Mouse (Mus musculus): ENCODE data around the gene Pfkfb3. TPM values are rescaled to one million over a fixed set of nuclear protein-coding genes. Genes with fewer than 3 reads are reported as not detected.

Pfkfb3 gene
- total RNA-seq, 2 experiments from 2014 or later = 46.4 to 185 TPM

- no peak for DNase-seq
These were observed 51.6 kb downstream of the Pfkfb3 start for GRCm38 (mm10) chr2:11502255-11502765.

DNA sequence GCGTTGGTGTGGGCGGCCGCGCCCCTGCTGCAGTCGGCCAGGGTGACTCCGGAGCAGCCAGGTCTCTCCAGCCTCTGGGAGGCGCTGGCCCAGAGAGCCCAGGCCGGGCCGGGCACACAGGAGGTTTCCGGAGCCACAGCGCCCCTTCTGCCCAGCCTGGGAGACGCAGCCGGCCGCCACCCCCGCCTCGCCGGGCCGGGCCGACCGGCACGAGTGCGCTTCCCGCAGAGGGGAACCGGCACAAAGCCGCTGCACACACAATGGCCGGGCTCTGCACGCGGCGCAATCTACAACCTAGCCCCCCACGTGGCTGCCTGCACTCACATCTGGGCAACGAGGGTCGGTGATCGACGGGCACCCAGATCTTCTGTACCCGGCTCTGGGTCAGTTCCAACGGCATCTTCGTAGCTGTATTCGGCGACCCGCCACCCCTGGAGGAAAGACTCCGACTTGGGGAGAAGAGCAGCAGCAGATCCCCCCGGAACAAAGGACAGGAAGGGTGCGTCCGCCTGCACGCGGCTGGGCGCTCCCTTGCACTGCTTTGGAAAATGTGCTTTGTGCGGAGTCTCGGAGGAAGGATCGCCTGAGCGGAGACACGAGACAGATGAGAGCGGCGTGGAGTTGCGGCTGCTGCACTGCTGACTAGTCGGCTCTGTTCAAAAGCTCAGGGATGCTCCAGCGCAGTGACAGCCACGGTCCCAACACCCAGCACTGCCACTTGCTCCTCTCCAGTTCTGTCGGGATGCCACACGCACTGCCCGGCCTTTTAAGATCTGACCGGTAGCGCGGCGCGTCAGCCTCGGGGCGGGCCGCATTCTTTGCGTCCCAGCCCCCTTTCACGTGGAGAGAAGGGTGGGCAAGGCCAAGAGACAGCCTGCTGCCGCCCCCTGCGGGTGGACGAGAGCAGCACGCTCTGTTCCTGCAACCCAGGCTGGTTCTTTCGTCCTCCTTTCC, 52.3 kb downstream of the Pfkfb3 start:
- peak; percentile 91 for DNase-seq

DNA sequence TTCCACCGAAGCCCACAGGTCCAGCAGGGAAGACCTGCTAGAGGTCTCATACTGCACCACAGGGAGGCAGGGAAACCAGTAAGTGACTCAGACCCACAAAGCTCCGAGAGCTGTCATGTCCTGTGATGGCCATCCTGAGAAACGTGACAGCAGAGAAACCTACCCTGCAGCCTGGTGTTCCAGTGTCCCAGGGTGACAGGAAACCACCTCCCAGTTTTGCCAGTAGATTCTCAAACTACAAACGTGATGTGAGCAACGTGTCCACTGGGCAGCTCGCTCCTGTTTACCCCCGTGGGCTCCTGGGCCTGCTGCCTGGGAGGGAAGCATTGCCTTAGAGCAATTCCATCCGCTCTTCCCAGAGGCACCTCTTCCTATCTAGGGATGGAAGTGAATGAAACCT, 53.2 kb downstream of the Pfkfb3 start:
- DNase-seq = no peak

DNA sequence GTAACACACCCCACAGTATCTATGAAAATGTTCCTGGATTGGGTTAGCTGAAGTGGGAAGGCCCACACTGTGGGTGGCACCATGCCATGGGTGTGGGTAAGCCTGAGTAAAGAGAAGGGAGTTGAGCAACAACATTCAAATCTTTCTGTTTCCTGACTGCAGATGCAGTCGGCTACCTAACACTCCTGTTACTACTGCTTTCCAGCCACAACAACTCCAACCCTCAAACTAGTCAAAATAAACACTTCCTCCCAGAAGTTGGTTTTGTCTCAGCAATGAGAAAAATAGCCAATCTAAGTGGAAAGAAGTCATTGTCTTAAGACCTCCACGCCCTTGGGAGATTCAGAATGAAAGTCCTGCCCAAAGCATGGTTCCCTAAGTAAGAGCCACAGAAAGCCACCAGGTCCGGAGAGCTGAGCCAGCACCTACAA, 57.3 kb downstream of the Pfkfb3 start:
- DNase-seq = peak; percentile 28

DNA sequence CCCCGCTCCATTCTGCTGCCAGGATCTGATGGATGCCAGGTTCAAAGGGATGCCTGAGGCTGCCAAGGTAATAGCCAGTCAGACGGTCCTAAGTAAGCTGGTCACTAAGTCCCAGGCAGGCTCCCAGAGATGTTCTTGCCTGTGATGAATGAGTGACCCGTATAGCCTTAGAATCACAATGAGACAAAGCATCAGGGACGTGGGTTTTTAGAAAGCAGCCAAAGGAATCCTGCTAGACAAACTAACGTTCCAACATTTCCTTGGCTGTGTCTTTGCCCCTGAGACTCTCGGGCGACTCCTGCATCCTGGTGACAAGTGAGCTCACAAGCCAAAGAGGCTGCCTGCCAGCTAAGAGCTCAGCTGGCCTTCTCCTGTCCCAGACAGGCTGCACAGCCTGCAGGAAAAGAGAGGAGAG, 59.0 kb downstream of the Pfkfb3 start:
- peak; percentile 71 for DNase-seq

DNA sequence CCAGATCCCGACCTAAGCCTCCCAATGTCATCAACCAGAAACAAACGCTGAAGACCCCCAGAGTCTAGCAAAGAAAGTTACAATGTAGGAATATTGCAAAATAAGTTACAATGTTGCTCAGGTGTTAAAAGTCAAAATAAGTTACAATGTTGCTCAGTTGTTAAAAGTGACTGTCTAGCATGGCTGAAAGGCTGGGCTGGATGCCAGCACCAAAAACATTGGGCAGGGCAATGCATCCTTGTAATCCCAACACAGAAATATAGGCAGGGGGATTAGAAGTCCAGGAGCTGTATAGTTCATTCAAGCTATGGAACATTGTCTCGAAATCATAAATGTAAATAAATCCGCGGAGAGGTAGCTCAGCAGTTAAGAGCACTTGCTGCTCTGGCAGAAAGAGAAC, 61.0 kb downstream of the Pfkfb3 start:
- DNase-seq = no peak

GRCm38 (mm10) chr2:11491471-11491870, 62.4 kb downstream of the Pfkfb3 start:
- no peak for DNase-seq

DNA sequence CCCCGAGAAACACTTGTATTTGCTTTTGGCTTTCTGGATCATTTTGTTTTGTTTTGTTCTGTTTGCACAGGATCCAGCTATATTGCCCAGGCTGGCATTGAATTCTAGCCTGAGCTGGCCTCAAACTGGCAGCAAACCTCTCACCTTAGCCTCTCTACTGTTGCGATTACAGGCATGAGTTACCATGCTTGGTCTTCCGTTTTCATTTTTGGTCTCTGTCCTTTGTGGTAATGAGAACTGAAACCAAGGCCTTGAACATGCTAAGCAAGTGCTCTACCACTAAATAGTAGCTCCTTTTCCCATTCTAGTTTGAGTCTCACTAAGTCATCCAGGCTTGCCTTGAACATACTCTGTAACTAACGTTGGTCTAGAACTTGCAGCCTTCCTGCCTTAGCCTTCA, 63.3 kb downstream of the Pfkfb3 start:
- no peak for DNase-seq

DNA sequence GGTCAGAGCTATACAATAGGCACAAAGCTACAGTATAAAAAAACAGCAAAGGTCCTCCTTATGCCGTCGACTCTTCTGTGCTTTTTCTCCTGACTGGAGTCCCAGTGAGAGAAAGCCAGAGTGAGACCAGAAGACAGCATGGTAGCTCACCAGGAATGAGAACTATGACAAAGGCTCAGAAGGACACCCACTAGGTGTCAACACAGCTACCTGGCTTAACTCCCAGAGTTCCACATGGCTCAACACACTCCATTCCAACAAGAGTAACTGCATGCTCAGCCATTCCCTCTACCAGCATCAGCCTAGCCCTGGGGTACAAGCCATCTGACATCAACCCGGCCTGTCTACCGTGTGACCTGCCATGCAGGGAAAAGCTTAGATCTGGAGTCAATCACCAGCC, 70.7 kb downstream of the Pfkfb3 start:
- DNase-seq = no peak

DNA sequence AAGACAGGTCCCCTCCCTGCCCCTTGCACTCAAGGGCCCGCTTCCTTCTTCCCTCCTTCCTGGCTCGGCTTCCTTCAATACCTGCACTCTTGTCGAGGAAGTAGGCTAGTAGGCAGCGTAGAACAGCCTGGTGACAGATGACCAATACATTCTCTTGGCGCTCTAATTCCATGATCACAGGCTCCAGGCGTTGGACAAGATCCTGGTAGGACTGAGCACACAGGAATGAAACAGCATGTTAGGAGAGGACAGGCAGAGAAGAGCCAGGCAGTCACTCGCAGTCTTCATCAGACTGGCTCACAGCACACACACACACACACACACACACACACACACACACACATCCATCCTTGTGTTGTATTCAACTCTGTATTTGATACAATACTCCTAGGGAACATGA, 71.5 kb downstream of the Pfkfb3 start:
- DNase-seq = no peak

DNA sequence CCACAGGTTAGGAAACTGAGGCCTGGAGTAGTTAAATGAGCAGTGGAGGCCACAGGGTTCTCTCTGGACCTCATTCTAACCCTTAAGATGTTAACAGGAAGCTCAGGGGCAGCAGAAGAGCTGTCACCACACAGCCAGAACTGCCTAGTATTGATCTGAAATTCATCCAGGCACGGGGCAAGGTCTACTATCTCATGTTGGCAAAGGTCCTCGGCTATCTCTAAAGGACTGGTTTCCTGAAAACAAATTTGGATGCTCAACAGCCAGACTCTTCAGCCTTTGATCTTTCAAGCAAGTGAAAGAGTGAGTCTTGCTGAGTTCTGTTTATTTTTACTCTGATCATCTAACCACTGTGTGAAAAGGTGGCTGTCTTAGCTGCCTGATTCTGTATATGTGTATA, 74.9 kb downstream of the Pfkfb3 start:
- no peak for DNase-seq

- no peak for DNase-seq
These were observed 78.6 kb downstream of the Pfkfb3 start for GRCm38 (mm10) chr2:11475316-11475715.

DNA sequence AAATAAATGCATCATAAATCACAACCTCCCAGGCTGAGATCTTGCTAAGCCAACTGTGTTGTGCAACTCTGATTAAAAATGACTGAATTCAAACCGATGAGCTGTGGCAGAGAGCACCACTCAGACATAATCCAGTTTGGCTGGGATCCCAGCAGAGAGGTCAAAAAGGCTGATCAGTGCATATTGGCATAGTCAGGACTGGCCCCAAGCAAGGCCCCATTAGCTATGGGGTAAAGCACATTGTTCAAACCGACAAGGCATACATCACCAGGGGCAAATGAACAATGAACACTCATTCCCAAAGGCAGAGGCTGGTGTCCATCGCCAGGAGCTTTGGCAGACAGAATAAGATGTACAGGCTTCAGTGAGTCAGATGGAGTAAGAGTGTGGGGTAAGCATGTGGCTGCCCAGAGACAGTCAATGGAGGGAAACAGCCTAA, 89.2 kb downstream of the Pfkfb3 start:
- no peak for DNase-seq

- no peak for DNase-seq
These were observed 92.9 kb downstream of the Pfkfb3 start for GRCm38 (mm10) chr2:11460976-11461375.

GRCm38 (mm10) chr2:11458494-11458893, 95.4 kb downstream of the Pfkfb3 start:
- DNase-seq = no peak

DNA sequence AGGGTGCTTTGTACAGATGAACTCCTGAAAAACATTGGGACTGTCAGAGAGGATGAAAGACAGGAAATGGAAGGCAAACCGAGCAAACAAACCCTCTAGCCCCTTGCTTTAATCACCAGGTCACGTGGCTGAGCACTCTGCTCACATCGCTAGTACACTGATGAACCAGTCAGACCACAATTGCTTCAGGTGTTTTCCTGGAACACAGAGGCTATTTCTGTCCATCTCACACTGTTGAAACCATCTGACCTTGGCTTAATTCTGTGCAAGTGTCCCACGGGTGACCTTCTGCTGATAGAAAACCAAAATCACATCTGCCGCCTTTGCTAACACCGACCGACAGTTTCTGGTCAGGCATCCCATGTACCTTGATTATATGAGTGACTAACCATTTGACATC, 96.0 kb downstream of the Pfkfb3 start:
- no peak for DNase-seq

DNA sequence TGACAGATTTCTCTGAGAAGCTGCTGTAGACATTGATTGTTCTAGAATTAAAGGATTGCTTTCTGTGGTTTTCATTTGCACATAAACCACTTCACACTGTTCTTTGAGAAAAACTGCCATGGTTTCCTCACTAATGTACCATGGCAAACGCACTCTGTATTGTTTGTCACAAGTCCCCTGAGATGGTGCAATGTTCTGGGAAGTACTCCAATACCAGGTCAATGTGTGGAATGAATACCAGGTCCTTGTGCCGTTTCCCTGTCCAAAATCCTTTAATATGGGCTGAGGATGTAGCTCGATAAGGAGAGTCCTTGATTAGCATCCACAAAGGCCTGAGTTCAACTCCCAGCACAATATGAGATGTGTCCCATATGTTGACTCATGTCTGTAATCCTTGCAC, 105.2 kb downstream of the Pfkfb3 start:
- no peak for DNase-seq

DNA sequence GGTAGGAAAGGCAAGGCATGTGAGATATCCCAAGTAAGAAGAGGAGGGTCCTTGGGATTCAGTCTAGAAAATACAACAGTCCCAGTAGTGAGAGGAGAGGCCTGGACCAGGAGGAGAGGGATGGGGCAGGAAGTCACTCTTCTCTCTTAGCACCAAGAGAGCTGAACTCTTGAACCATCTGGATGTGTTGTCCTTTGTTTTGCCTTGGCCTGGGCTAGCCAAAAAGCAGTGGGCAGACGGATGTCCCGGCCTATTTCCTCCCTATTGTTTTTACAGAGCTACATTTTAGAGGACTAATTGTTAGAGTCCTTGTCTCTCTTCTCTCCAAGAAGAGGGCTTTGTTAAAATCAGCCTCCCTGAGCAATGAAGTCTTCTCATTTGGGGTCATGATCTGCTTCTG, 106.0 kb downstream of the Pfkfb3 start:
- DNase-seq = peak; percentile 13

- DNase-seq = no peak
These were observed 108.2 kb downstream of the Pfkfb3 start for GRCm38 (mm10) chr2:11445722-11446121.

- no peak for DNase-seq
These were observed 112.0 kb downstream of the Pfkfb3 start for GRCm38 (mm10) chr2:11441864-11442263.

- DNase-seq = no peak
These were observed 115.5 kb downstream of the Pfkfb3 start for GRCm38 (mm10) chr2:11438231-11438954.

- no peak for DNase-seq
These were observed 117.5 kb downstream of the Pfkfb3 start for GRCm38 (mm10) chr2:11436353-11436752.

DNA sequence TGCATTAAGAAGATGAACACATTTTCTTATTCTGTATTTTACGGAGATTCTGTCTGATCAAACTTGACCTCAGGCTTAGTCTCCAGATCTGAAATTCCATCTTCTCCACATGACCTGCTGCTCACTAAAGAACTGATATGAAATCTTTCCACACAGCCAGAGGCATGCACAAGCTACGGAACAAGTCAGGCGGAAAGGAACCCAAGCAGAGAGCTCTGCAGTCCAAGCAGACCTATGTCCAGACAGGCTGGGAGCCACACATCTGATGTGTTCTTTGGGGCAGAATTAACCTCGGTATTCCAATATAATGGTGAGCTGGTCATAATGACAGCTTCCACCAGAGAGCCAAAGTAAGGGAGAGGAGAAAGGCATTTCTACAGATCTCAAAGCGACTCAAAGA, 120.5 kb downstream of the Pfkfb3 start:
- DNase-seq = no peak

Data from gastrocnemius, postnatal 25 days (tissue).